Mouse (Mus musculus) testis, adult 2 months (tissue): ENCODE measurements around the gene Cpped1.

Experiments used
- CTCF ChIP-seq: fragments of 200-500 bp; IDR thresholded peaks from 2 replicates; pipeline ENCODE4 v1.5.1; 2012; ENCODE audit warnings: low read depth, mild to moderate bottlenecking, inconsistent platforms, low read length, moderate library complexity; ENCODE audit not compliant: control insufficient read depth, insufficient read depth, insufficient replicate concordance
- POLR2A ChIP-seq: fragments of 200-500 bp; IDR thresholded peaks from 2 replicates; pipeline ENCODE4 v1.6.1; 2012; ENCODE audit warnings: low read depth, mild to moderate bottlenecking, inconsistent platforms, low read length, moderate library complexity; ENCODE audit not compliant: control insufficient read depth

GRCm38 (mm10) chr16:11910801-11911200 is 1.6 kb upstream of the Cpped1 start:
- no peak for TF ChIP-seq CTCF
- TF ChIP-seq POLR2A: no peak
